Mouse (Mus musculus) G1E (cell line): ENCODE data around the gene Vdr.

Source experiments
- CTCF ChIP-seq: IDR thresholded peaks from 2 replicates; pipeline ENCODE4 v1.5.1; 2012; ENCODE audit warnings: low read depth, low read length, inconsistent platforms, mixed read lengths
- GATA1 ChIP-seq: IDR thresholded peaks from 2 replicates; pipeline ENCODE4 v1.6.1; 2012; ENCODE audit warnings: borderline replicate concordance, low read length, inconsistent platforms, mixed read lengths
- GATA2 ChIP-seq: IDR thresholded peaks from 2 replicates; pipeline ENCODE4 v1.6.1; 2012; ENCODE audit warnings: low read depth, low read length, inconsistent platforms, borderline replicate concordance
- POLR2AphosphoS5 ChIP-seq: IDR thresholded peaks from 2 replicates; pipeline ENCODE4 v1.6.1; 2012; ENCODE audit warnings: low read depth, low read length, inconsistent platforms; ENCODE audit not compliant: insufficient replicate concordance
- TAL1 ChIP-seq: conservative IDR thresholded peaks from 2 replicates; pipeline ENCODE4 v1.6.1; 2012; ENCODE audit warnings: low read depth, low read length, inconsistent platforms, mixed read lengths

DNA sequence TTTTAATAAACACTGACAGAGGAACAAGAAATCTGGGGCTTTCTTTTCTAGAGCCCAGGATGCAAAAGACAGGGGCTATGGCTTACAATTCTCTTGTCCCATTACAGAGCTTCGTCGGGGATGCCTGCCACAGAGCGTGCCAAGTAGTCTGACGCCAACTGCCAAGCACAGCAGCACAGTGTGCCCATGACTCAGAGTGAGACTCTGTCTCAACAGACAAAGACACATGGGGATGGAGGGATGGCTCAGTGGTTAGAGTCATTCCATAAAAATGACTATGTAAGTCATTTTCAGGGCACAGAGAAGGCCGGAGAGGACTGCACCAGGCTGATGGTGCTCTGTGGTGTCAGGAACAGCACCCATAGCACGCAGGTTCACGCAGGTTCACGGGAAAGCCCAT, 38.3 kb downstream of the Vdr start:
- TF ChIP-seq CTCF, result no peak
- TF ChIP-seq GATA2, result no peak
- TF ChIP-seq GATA1, result no peak
- TF ChIP-seq POLR2AphosphoS5, result no peak
- TF ChIP-seq TAL1, result no peak
